Mouse (Mus musculus): ENCODE measurements around the gene Napsa. TPM values are rescaled to one million over a fixed set of nuclear protein-coding genes. Genes with fewer than 3 reads are reported as not detected.

Napsa gene
- polyA plus RNA-seq, 1 experiment, result not detected

DNA sequence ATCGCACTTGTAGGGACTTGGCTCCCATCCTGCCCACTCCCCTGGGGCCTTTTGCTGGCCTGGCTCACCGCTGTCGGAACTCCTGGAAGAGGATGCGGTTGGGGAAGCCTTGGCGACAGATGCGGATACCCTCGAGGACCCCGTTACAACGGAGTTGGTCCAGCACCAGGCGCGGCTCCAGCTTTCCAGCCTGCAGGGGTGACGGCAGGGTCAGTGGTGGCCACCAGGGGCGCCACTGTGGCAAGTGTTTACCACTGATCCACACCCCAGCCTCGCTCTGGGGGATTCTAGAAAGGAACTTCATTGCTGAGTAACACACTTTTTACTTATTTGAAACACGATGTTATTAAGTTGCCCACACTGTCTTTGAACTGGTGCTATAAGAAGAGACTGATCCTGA, 61.2 kb downstream of the Napsa start:
- TF ChIP-seq CTCF (IDR thresholded peaks at IDR 0.05; ENCODE audit: insufficient read depth, low read depth, low read length), result no peak
- no peak for TF ChIP-seq POLR2A (IDR thresholded peaks at IDR 0.05; ENCODE audit: insufficient read depth, low read depth, low read length)
- H3K4me3 ChIP-seq (ENCODE audit: insufficient read depth, low read depth, low read length), result no peak overlapping the region
- H3K4me1 ChIP-seq (ENCODE audit: control insufficient read depth, insufficient read depth, low read length), result peaks cover 15% of the 10 kb centered on the region
- 48% methylated on average over 15 of the region's 15 CpGs for WGBS
- H3K27ac ChIP-seq (ENCODE audit: insufficient read depth, low read depth, low read length), result no peak overlapping the region

Other genes starting within 250 kb of the Napsa start
- gene Syt3, start 188.3 kb upstream of the Napsa start, polyA plus RNA-seq (2012; ENCODE audit: insufficient read depth, insufficient read length, low replicate concordance, missing spikeins), result not detected in 2 replicates
- not detected in 2 replicates for gene 1700008O03Rik, start 186.6 kb upstream of the Napsa start, polyA plus RNA-seq (2012; ENCODE audit: insufficient read depth, insufficient read length, low replicate concordance, missing spikeins)
- gene Lrrc4b, start 143.4 kb upstream of the Napsa start, polyA plus RNA-seq (2012; ENCODE audit: insufficient read depth, insufficient read length, low replicate concordance, missing spikeins), result not detected in 2 replicates
- not detected in 2 replicates for gene Aspdh, start 107.0 kb upstream of the Napsa start, polyA plus RNA-seq (2012; ENCODE audit: insufficient read depth, insufficient read length, low replicate concordance, missing spikeins)
- not detected in 2 replicates for gene Josd2, start 104.4 kb upstream of the Napsa start, polyA plus RNA-seq (2012; ENCODE audit: insufficient read depth, insufficient read length, low replicate concordance, missing spikeins)
- not detected in 2 replicates for gene Emc10, start 75.9 kb upstream of the Napsa start, polyA plus RNA-seq (2012; ENCODE audit: insufficient read depth, insufficient read length, low replicate concordance, missing spikeins)
- not detected in 2 replicates for gene Fam71e1, start 75.8 kb upstream of the Napsa start, polyA plus RNA-seq (2012; ENCODE audit: insufficient read depth, insufficient read length, low replicate concordance, missing spikeins)
- not detected in 2 replicates for gene Mybpc2, start 47.7 kb upstream of the Napsa start, polyA plus RNA-seq (2012; ENCODE audit: insufficient read depth, insufficient read length, low replicate concordance, missing spikeins)
- not detected in 2 replicates for gene Spib, start 40.3 kb upstream of the Napsa start, polyA plus RNA-seq (2012; ENCODE audit: insufficient read depth, insufficient read length, low replicate concordance, missing spikeins)
- gene Pold1, start 23.5 kb upstream of the Napsa start, polyA plus RNA-seq (2012; ENCODE audit: insufficient read depth, insufficient read length, low replicate concordance, missing spikeins), result not detected in 2 replicates
- gene Nr1h2, start 18.4 kb upstream of the Napsa start, polyA plus RNA-seq (2012; ENCODE audit: insufficient read depth, insufficient read length, low replicate concordance, missing spikeins), result not detected in 2 replicates
- gene Kcnc3, start 18.3 kb downstream of the Napsa start, polyA plus RNA-seq (2012; ENCODE audit: insufficient read depth, insufficient read length, low replicate concordance, missing spikeins), result not detected in 2 replicates
- gene Myh14, start 98.5 kb downstream of the Napsa start, polyA plus RNA-seq (2012; ENCODE audit: insufficient read depth, insufficient read length, low replicate concordance, missing spikeins), result not detected in 2 replicates
- not detected in 2 replicates for gene Izumo2, start 136.4 kb downstream of the Napsa start, polyA plus RNA-seq (2012; ENCODE audit: insufficient read depth, insufficient read length, low replicate concordance, missing spikeins)
- gene Vrk3, start 176.0 kb downstream of the Napsa start, polyA plus RNA-seq (2012; ENCODE audit: insufficient read depth, insufficient read length, low replicate concordance, missing spikeins), result not detected in 2 replicates
- not detected in 2 replicates for gene Zfp473, start 178.7 kb downstream of the Napsa start, polyA plus RNA-seq (2012; ENCODE audit: insufficient read depth, insufficient read length, low replicate concordance, missing spikeins)
- gene Nup62, start 243.7 kb downstream of the Napsa start, polyA plus RNA-seq (2012; ENCODE audit: insufficient read depth, insufficient read length, low replicate concordance, missing spikeins), result not detected in 2 replicates
- not detected in 2 replicates for gene Il4i1, start 244.0 kb downstream of the Napsa start, polyA plus RNA-seq (2012; ENCODE audit: insufficient read depth, insufficient read length, low replicate concordance, missing spikeins)
- not detected in 2 replicates for gene Atf5, start 244.3 kb downstream of the Napsa start, polyA plus RNA-seq (2012; ENCODE audit: insufficient read depth, insufficient read length, low replicate concordance, missing spikeins)